Mouse (Mus musculus) myocyte (in vitro differentiated cells): Measurements from ENCODE around the gene Gm20388. TPM values are rescaled to one million over a fixed set of nuclear protein-coding genes. Genes with fewer than 3 reads are reported as not detected.

Source experiments
- H3K27me3 ChIP-seq: one replicate; pipeline ENCODE4 v1.6.1; 2011; ENCODE audit not compliant: control insufficient read depth, insufficient read depth, insufficient read length
- H3K36me3 ChIP-seq: one replicate; pipeline ENCODE4 v1.6.1; 2011; ENCODE audit not compliant: control insufficient read depth, insufficient read depth
- H3K4me2 ChIP-seq: one replicate; pipeline ENCODE4 v1.6.1; 2011; ENCODE audit warnings: low read depth, control low read depth
- H3K4me3 ChIP-seq: one replicate; pipeline ENCODE4 v1.5.1; 2011; ENCODE audit warnings: mild to moderate bottlenecking, control low read depth, moderate library complexity
- H3K79me2 ChIP-seq: one replicate; pipeline ENCODE4 v1.6.1; 2011; ENCODE audit not compliant: control insufficient read depth, insufficient read depth
- H3ac ChIP-seq: one replicate; pipeline ENCODE4 v1.6.1; 2011; ENCODE audit not compliant: control insufficient read depth, insufficient read length
- CEBPB ChIP-seq: IDR thresholded peaks from 2 replicates; pipeline ENCODE4 v1.6.1; 2011; ENCODE audit warnings: mild to moderate bottlenecking, moderate library complexity; ENCODE audit not compliant: poor library complexity, insufficient read depth, severe bottlenecking
- E2F4 ChIP-seq: IDR thresholded peaks from one replicate; pipeline ENCODE4 v1.6.1; 2011; ENCODE audit warnings: mild to moderate bottlenecking, control low read depth, moderate library complexity; ENCODE audit not compliant: insufficient read depth
- MAX ChIP-seq: IDR thresholded peaks from one replicate; pipeline ENCODE4 v1.6.1; 2011; ENCODE audit warnings: low read depth, mild to moderate bottlenecking, control low read depth
- MYOD1 ChIP-seq, 3 experiments: IDR thresholded peaks; one replicate each; pipeline ENCODE4 v1.6.1; 2011; ENCODE audit warnings: control low read depth in 2 of 3, low read depth in 2 of 3, mild to moderate bottlenecking in 2 of 3, moderate library complexity in 1 of 3; ENCODE audit not compliant: insufficient read length in 2 of 3, control insufficient read depth in 1 of 3
- MYOG ChIP-seq, 3 experiments: IDR thresholded peaks; one replicate each; pipeline ENCODE4 v1.6.1; 2011; ENCODE audit warnings: control low read depth in 2 of 3, low read depth in 2 of 3, mild to moderate bottlenecking in 2 of 3; ENCODE audit not compliant: insufficient read length in 2 of 3, control insufficient read depth in 1 of 3, insufficient read depth in 1 of 3
- POLR2A ChIP-seq: IDR thresholded peaks from one replicate; pipeline ENCODE4 v1.6.1; 2011; ENCODE audit warnings: low read depth, mild to moderate bottlenecking, control low read depth, moderate library complexity; ENCODE audit not compliant: insufficient read length
- POLR2AphosphoS2 ChIP-seq: IDR thresholded peaks from one replicate; pipeline ENCODE4 v1.6.1; 2011; ENCODE audit warnings: low read depth, control low read depth; ENCODE audit not compliant: insufficient read length
- REST ChIP-seq: IDR thresholded peaks from one replicate; pipeline ENCODE4 v1.6.1; 2011; ENCODE audit warnings: mild to moderate bottlenecking, control low read depth, moderate library complexity; ENCODE audit not compliant: insufficient read depth, insufficient read length
- SRF ChIP-seq: IDR thresholded peaks from one replicate; pipeline ENCODE4 v1.6.1; 2011; ENCODE audit warnings: low read depth; ENCODE audit not compliant: control insufficient read depth, insufficient read length
- TCF12 ChIP-seq: IDR thresholded peaks from one replicate; pipeline ENCODE4 v1.6.1; 2011; ENCODE audit warnings: mild to moderate bottlenecking, control low read depth; ENCODE audit not compliant: poor library complexity, insufficient read depth, severe bottlenecking
- TCF3 ChIP-seq: IDR thresholded peaks from one replicate; pipeline ENCODE4 v1.6.1; 2011; ENCODE audit warnings: low read depth, control low read depth; ENCODE audit not compliant: insufficient read length
- USF1 ChIP-seq: IDR thresholded peaks from one replicate; pipeline ENCODE4 v1.6.1; 2011; ENCODE audit warnings: low read depth, mild to moderate bottlenecking, control low read depth, moderate library complexity
- polyA plus RNA-seq: library from polyadenylated mRNA; unstranded; fragments of >200 nt; fragmentation: generic; extraction: Trizol; gene quantifications from one replicate; pipeline ENCODE4 v1.2.1, GENCODE M21; 2012; ENCODE audit warnings: missing spikeins

Gene Gm20388
- polyA plus RNA-seq, 1 experiment: 15.3 TPM

GRCm38 (mm10) chr8:123504591-123505195 lies 3594.1 kb downstream of the Gm20388 start:
- no peaks in the 10 kb centered on the region for H3K79me2 ChIP-seq
- no peak overlapping the region for H3ac ChIP-seq
- H3K4me2 ChIP-seq: no peak overlapping the region
- no peak overlapping the region for H3K4me3 ChIP-seq
- no peaks in the 10 kb centered on the region for H3K27me3 ChIP-seq
- H3K36me3 ChIP-seq: peaks cover 22% of the 10 kb centered on the region
- TF ChIP-seq MYOD1 (IDR thresholded peaks at IDR 0.05; ENCODE audit: control insufficient read depth in 1 of 3, insufficient read length in 2 of 3, low read depth in 2 of 3) (peak in 1 of 3 experiments; percentile 78), TCF3 (no peak), MYOG (IDR thresholded peaks at IDR 0.05; ENCODE audit: control insufficient read depth in 1 of 3, insufficient read depth in 1 of 3, insufficient read length in 2 of 3, low read depth in 2 of 3) (peak in 2 of 3 experiments; percentile 8 to 71)

GRCm38 (mm10) chr8:123505267-123505666 lies 3594.6 kb downstream of the Gm20388 start:
- no peak overlapping the region for H3ac ChIP-seq
- peaks cover 22% of the 10 kb centered on the region for H3K36me3 ChIP-seq
- no peak overlapping the region for H3K4me3 ChIP-seq
- H3K27me3 ChIP-seq: no peaks in the 10 kb centered on the region
- H3K4me2 ChIP-seq: no peak overlapping the region
- TF ChIP-seq TCF12 (no peak), E2F4 (no peak), POLR2A (no peak), POLR2AphosphoS2 (no peak), MYOD1 (IDR thresholded peaks at IDR 0.05; ENCODE audit: control insufficient read depth in 1 of 3, insufficient read length in 2 of 3, low read depth in 2 of 3) (no peak), SRF (no peak), REST (no peak), TCF3 (no peak), MAX (no peak), USF1 (no peak), CEBPB (no peak), MYOG (IDR thresholded peaks at IDR 0.05; ENCODE audit: control insufficient read depth in 1 of 3, insufficient read depth in 1 of 3, insufficient read length in 2 of 3, low read depth in 2 of 3) (no peak)
- H3K79me2 ChIP-seq: no peaks in the 10 kb centered on the region

- TF ChIP-seq REST: no peak
- TF ChIP-seq SRF: no peak
- Histone ChIP-seq H3K79me2 (no peaks in the 10 kb centered on the region), H3K36me3 (peaks cover 17% of the 10 kb centered on the region), H3ac (no peak overlapping the region), H3K4me3 (no peak overlapping the region), H3K4me2 (no peak overlapping the region), H3K27me3 (no peaks in the 10 kb centered on the region)
These were observed 3595.1 kb downstream of the Gm20388 start for GRCm38 (mm10) chr8:123505695-123506094.

GRCm38 (mm10) chr8:123507153-123507552 lies 3596.5 kb downstream of the Gm20388 start:
- Histone ChIP-seq H3K79me2 (no peaks in the 10 kb centered on the region), H3ac (no peak overlapping the region), H3K27me3 (no peaks in the 10 kb centered on the region), H3K4me3 (no peak overlapping the region), H3K4me2 (no peak overlapping the region), H3K36me3 (peaks cover 12% of the 10 kb centered on the region)
- TF ChIP-seq E2F4 (no peak), TCF3 (peak; percentile 42), POLR2AphosphoS2 (peak; percentile 4), CEBPB (no peak), MAX (no peak), POLR2A (no peak), TCF12 (no peak), MYOG (IDR thresholded peaks at IDR 0.05; ENCODE audit: control insufficient read depth in 1 of 3, insufficient read depth in 1 of 3, insufficient read length in 2 of 3, low read depth in 2 of 3) (peak; percentile 64 to 89 (median 78)), USF1 (no peak), REST (no peak), SRF (peak; percentile 31), MYOD1 (IDR thresholded peaks at IDR 0.05; ENCODE audit: control insufficient read depth in 1 of 3, insufficient read length in 2 of 3, low read depth in 2 of 3) (peak in 2 of 3 experiments; percentile 74 to 93)

- no peak for TF ChIP-seq SRF
- peak; percentile 86 for TF ChIP-seq TCF3
- TF ChIP-seq TCF12: peak; percentile 92
- peak; percentile 89 to 98 (median 98) for TF ChIP-seq MYOD1 (IDR thresholded peaks at IDR 0.05; ENCODE audit: control insufficient read depth in 1 of 3, insufficient read length in 2 of 3, low read depth in 2 of 3)
- TF ChIP-seq MYOG (IDR thresholded peaks at IDR 0.05; ENCODE audit: control insufficient read depth in 1 of 3, insufficient read depth in 1 of 3, insufficient read length in 2 of 3, low read depth in 2 of 3): peak; percentile 94 to 99 (median 99)
- TF ChIP-seq POLR2A: no peak
These were observed 3600.2 kb downstream of the Gm20388 start for GRCm38 (mm10) chr8:123510819-123511218.

More at GRCm38 (mm10) chr8:123510819-123511218, 3600.2 kb downstream of the Gm20388 start:
- no peaks in the 10 kb centered on the region for H3K27me3 ChIP-seq
- H3K4me2 ChIP-seq: no peak overlapping the region
- H3ac ChIP-seq: no peak overlapping the region
- no peak overlapping the region for H3K4me3 ChIP-seq
- peaks cover 3% of the 10 kb centered on the region for H3K36me3 ChIP-seq
- H3K79me2 ChIP-seq: no peaks in the 10 kb centered on the region
